8 mouse cellular contexts compared by ENCODE assay signal in the genomic region with DNA sequence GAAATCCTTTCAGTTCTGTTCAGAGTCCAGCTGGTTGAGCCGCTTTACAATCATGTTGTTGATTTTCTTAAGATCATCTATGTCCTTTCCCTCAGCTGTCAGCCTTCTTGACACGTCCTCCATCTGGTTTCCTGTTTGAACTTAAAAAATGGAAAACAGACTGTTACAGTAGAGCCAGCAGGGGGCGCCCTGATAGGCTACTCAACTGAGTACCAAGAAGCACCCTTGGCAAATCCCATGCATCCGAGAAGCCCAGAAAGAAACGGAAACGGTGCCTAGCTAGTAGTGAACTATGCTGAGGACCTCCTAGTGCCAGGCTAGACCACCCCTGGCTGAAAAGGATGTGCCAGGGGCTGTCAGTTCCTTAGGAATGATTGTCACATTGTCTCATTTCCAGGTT. TPM values are rescaled to one million over a fixed set of nuclear protein-coding genes. Genes with fewer than 3 reads are reported as not detected.
DNase-seq lines count a peak whose midpoint lies in the region; ATAC-seq and TF ChIP-seq lines count a peak whose summit lies in the region.

No protein-coding gene starts in this region.

- H3K36me3 ChIP-seq in heart, embryonic 10.5 days: peaks cover 20% of the 10 kb centered on the region; the same call in 1 of the 2 replicates
- no peaks in the 10 kb centered on the region for H3K36me3 ChIP-seq in stomach, postnatal 0 days (ENCODE audit: control insufficient read depth, insufficient read depth, low read length)
- no peaks in the 10 kb centered on the region for H3K36me3 ChIP-seq in midbrain, embryonic 14.5 days (ENCODE audit: control insufficient read depth, insufficient read depth, low read length)

- no peak overlapping the region for H3K4me3 ChIP-seq in heart, embryonic 10.5 days
- no peak overlapping the region for H3K4me3 ChIP-seq in stomach, postnatal 0 days (ENCODE audit: low read depth, low read length)
- no peak overlapping the region for H3K4me3 ChIP-seq in midbrain, embryonic 14.5 days (replicated peaks; ENCODE audit: low read depth, low read length)

- H3K9me3 ChIP-seq in heart, embryonic 10.5 days: no peaks in the 10 kb centered on the region
- H3K9me3 ChIP-seq in stomach, postnatal 0 days (ENCODE audit: control insufficient read depth, low read length): no peaks in the 10 kb centered on the region
- H3K9me3 ChIP-seq in midbrain, embryonic 14.5 days (ENCODE audit: control insufficient read depth, low read length): peaks cover 5% of the 10 kb centered on the region; the same call in 1 of the 2 replicates

- intact Hi-C loops in heart, postnatal 14 days (cut with DNase I): no loop called here

- ATAC-seq in stomach, postnatal 0 days (ENCODE audit: low FRiP score, low TSS enrichment): no peak
- ATAC-seq in midbrain, embryonic 14.5 days (ENCODE audit: low FRiP score, low TSS enrichment): no peak

- DNase-seq in heart, postnatal 14 days: peak; percentile 34 to 56
- DNase-seq in heart, embryonic 10.5 days (ENCODE audit: low spot score): no peak
- DNase-seq in B cell, adult 2 months: peak; percentile 46 to 50
- peak; percentile 55 for DNase-seq in NIH3T3 (ENCODE audit: low read depth)
- peak; percentile 70 for DNase-seq in induced T-regulatory cell, adult 2 months (ENCODE audit: low read depth)
- DNase-seq in stomach, postnatal 0 days (ENCODE audit: low spot score): no peak
- DNase-seq in frontal cortex, adult 2 months (ENCODE audit: extremely low spot score in 1 of 2, low spot score in 1 of 2): no peak
- DNase-seq in midbrain, embryonic 14.5 days: no peak

- no peak for TF ChIP-seq EP300 in stomach, postnatal 0 days (optimal IDR thresholded peaks at IDR 0.05)

- no peak overlapping the region for H3K9ac ChIP-seq in stomach, postnatal 0 days (ENCODE audit: low read length)
- H3K9ac ChIP-seq in midbrain, embryonic 14.5 days (replicated peaks; ENCODE audit: low read length): no peak overlapping the region

- H3K4me2 ChIP-seq in stomach, postnatal 0 days (replicated peaks; ENCODE audit: low read depth): no peak overlapping the region
- H3K4me2 ChIP-seq in midbrain, embryonic 14.5 days (ENCODE audit: low read length): no peak overlapping the region

- peak; percentile 53 for TF ChIP-seq CTCF in stomach, postnatal 0 days (IDR thresholded peaks at IDR 0.05; ENCODE audit: low read depth)

- H3K4me1 ChIP-seq in heart, embryonic 10.5 days: no peaks in the 10 kb centered on the region
- H3K4me1 ChIP-seq in stomach, postnatal 0 days (replicated peaks; ENCODE audit: control insufficient read depth, insufficient read depth): no peaks in the 10 kb centered on the region
- no peaks in the 10 kb centered on the region for H3K4me1 ChIP-seq in midbrain, embryonic 14.5 days (ENCODE audit: control insufficient read depth, insufficient read depth, low read length)

- H3K27ac ChIP-seq in heart, embryonic 10.5 days: no peak overlapping the region
- H3K27ac ChIP-seq in stomach, postnatal 0 days (replicated peaks): no peak overlapping the region
- no peak overlapping the region for H3K27ac ChIP-seq in midbrain, embryonic 14.5 days (replicated peaks; ENCODE audit: low read depth, low read length)

- WGBS in heart, embryonic 10.5 days: 51% methylated on average over 6 of the region's 6 CpGs
- 62% methylated on average over 6 of the region's 6 CpGs for WGBS in stomach, postnatal 0 days
- 67% methylated on average over 6 of the region's 6 CpGs for WGBS in midbrain, embryonic 14.5 days

- no peaks in the 10 kb centered on the region for H3K27me3 ChIP-seq in heart, embryonic 10.5 days (ENCODE audit: insufficient read depth, poor library complexity, severe bottlenecking)
- H3K27me3 ChIP-seq in stomach, postnatal 0 days (ENCODE audit: control insufficient read depth, insufficient read depth, low read length): no peaks in the 10 kb centered on the region
- H3K27me3 ChIP-seq in midbrain, embryonic 14.5 days (ENCODE audit: control insufficient read depth, insufficient read depth, low read length): no peaks in the 10 kb centered on the region

RNA-seq across cellular contexts. Expression of a gene that starts 22.2 kb away (rescaled TPM):
- total RNA-seq in heart, postnatal 14 days (2021): 10 to 100 TPM; 21.6 to 24.4 TPM
- polyA plus RNA-seq in heart, embryonic 10.5 days (2016; fragmentation: Nextera tagmentation; extraction: Ambion mirVana): 11.5 and 20.7 TPM in 2 replicates
- polyA plus RNA-seq in stomach, postnatal 0 days (2015; fragmentation: Nextera tagmentation; extraction: Ambion mirVana): 0.11 TPM in 1 of 2 replicates, not detected in the other
- polyA plus RNA-seq in frontal cortex, adult 2 months (2012; rRNA removed): 2.1 TPM in 2 replicates
- not detected in 2 replicates for polyA plus RNA-seq in midbrain, embryonic 14.5 days (2014; fragmentation: Nextera tagmentation; extraction: Ambion mirVana)

RNA-seq across cellular contexts. Expression of a gene that starts 43.1 kb away (rescaled TPM):
- 1 to 10 TPM in 1 of 2 experiments, under 1 TPM in 1; 0.84 to 1.1 TPM for total RNA-seq in heart, postnatal 14 days (2021)
- 0.28 and 1.3 TPM in 2 replicates for polyA plus RNA-seq in heart, embryonic 10.5 days (2016; fragmentation: Nextera tagmentation; extraction: Ambion mirVana)
- 0.24 and 0.27 TPM in 2 replicates for polyA plus RNA-seq in stomach, postnatal 0 days (2015; fragmentation: Nextera tagmentation; extraction: Ambion mirVana)
- polyA plus RNA-seq in frontal cortex, adult 2 months (2012; rRNA removed): 0.20 and 0.29 TPM in 2 replicates
- 0.11 TPM in 1 of 2 replicates, not detected in the other for polyA plus RNA-seq in midbrain, embryonic 14.5 days (2014; fragmentation: Nextera tagmentation; extraction: Ambion mirVana)

Comparison
In these comparisons a context has a peak if more than half of its experiments do, and no peak if none do; other contexts are left out.
1. DNase-seq: peak in heart, postnatal 14 days (2 of 2), B cell, adult 2 months (2 of 2), NIH3T3 (single experiment) and induced T-regulatory cell, adult 2 months (single experiment); none in heart, embryonic 10.5 days (single experiment), stomach, postnatal 0 days (single experiment), frontal cortex, adult 2 months (0 of 2) and midbrain, embryonic 14.5 days (single experiment).